Mouse (Mus musculus) spleen, adult 2 months (tissue): Measurements from ENCODE around the gene Actl10.

ENCODE experiments used
- CTCF ChIP-seq: fragments of 200-500 bp; IDR thresholded peaks from 2 replicates; pipeline ENCODE4 v1.5.1; 2011; ENCODE audit warnings: mild to moderate bottlenecking, inconsistent platforms; ENCODE audit not compliant: insufficient read depth, insufficient read length, insufficient replicate concordance; ENCODE audit errors: extremely low read depth
- POLR2A ChIP-seq: fragments of 200-500 bp; IDR thresholded peaks from 2 replicates; pipeline ENCODE4 v1.6.1; 2011; ENCODE audit warnings: low read depth, low read length, inconsistent platforms

GRCm38 (mm10) chr2:154522334-154522733 lies 29.2 kb upstream of the Actl10 start:
- TF ChIP-seq CTCF (no peak), POLR2A (no peak)
